Mouse (Mus musculus) G1E-ER4 (cell line): ENCODE results near the gene Lrrc47. TPM values are rescaled to one million over a fixed set of nuclear protein-coding genes. Genes with fewer than 3 reads are reported as not detected.

Experiments used
- GATA1 ChIP-seq: IDR thresholded peaks from one replicate; pipeline ENCODE4 v1.8.0; 2012; ENCODE audit warnings: low read length, inconsistent platforms
- polyA plus RNA-seq: library from polyadenylated mRNA; stranded (reverse); fragments of >175 nt; gene quantifications from 2 replicates; pipeline ENCODE4 v1.2.3, GENCODE M21; 2012

The Lrrc47 gene
- polyA plus RNA-seq, 1 experiment = 230 TPM

- TF ChIP-seq GATA1 = no peak
Observed at GRCm38 (mm10) chr4:154012132-154012882, 776 bp downstream of the Lrrc47 start.

GRCm38 (mm10) chr4:154015476-154015875, 3.9 kb downstream of the Lrrc47 start:
- no peak for TF ChIP-seq GATA1

GRCm38 (mm10) chr4:154019571-154019970, 8.0 kb downstream of the Lrrc47 start:
- no peak for TF ChIP-seq GATA1

- TF ChIP-seq GATA1 = no peak
Observed at GRCm38 (mm10) chr4:154021432-154021831, 9.9 kb downstream of the Lrrc47 start.

- TF ChIP-seq GATA1 = no peak
Observed at GRCm38 (mm10) chr4:154022407-154022806, 10.9 kb downstream of the Lrrc47 start.

GRCm38 (mm10) chr4:154022844-154023243, 11.3 kb downstream of the Lrrc47 start:
- no peak for TF ChIP-seq GATA1

- TF ChIP-seq GATA1 = peak; percentile 84
Observed at GRCm38 (mm10) chr4:154023754-154024601, 12.4 kb downstream of the Lrrc47 start.

- no peak for TF ChIP-seq GATA1
Observed at GRCm38 (mm10) chr4:154024729-154025521, 13.4 kb downstream of the Lrrc47 start.

GRCm38 (mm10) chr4:154025641-154026440, 14.3 kb downstream of the Lrrc47 start, which contains the start of gene Smim1:
Smim1 (minus strand) TSS chr4:154026230.
- no peak for TF ChIP-seq GATA1

- TF ChIP-seq GATA1 = no peak
Observed at GRCm38 (mm10) chr4:154026441-154026761, 14.9 kb downstream of the Lrrc47 start.

GRCm38 (mm10) chr4:154028066-154028465, 16.5 kb downstream of the Lrrc47 start:
- TF ChIP-seq GATA1 = no peak

- TF ChIP-seq GATA1 = no peak
Observed at GRCm38 (mm10) chr4:154028646-154029045, 17.1 kb downstream of the Lrrc47 start.

GRCm38 (mm10) chr4:154037123-154037522, 25.6 kb downstream of the Lrrc47 start:
- no peak for TF ChIP-seq GATA1

- no peak for TF ChIP-seq GATA1
Observed at GRCm38 (mm10) chr4:154042577-154042976, 31.0 kb downstream of the Lrrc47 start, which contains the start of gene Ccdc27. Ccdc27 (minus strand) TSS chr4:154042677.

- TF ChIP-seq GATA1 = no peak
Observed at GRCm38 (mm10) chr4:154045837-154046236, 34.3 kb downstream of the Lrrc47 start.

GRCm38 (mm10) chr4:154051401-154051800, 39.9 kb downstream of the Lrrc47 start:
- TF ChIP-seq GATA1 = no peak
